Mouse (Mus musculus): Measurements from ENCODE around the gene Trmt10c.

DNA sequence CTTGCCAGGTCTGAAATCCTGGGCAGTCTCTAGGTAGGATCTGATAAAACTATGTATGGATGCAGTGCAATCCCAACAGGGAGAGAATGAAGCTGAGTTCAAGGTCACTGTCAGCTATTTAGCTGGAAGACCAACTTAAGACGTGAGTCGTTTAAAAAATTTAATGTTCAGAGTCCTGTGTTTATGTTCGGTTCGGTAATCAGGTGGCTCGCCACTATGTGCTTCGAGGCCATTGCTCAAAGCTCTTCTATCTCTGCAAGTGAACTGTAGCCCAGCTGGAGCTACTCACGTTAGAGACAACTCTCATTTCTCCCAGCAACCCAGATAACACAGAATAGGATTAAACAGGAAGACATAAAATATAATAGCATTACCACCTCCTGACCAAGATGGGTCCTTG is 23.5 kb downstream of the Trmt10c start:
- no peak for TF ChIP-seq POLR2A (IDR thresholded peaks at IDR 0.05; ENCODE audit: borderline replicate concordance, insufficient read depth, low read length)
- TF ChIP-seq CTCF (IDR thresholded peaks at IDR 0.05; ENCODE audit: borderline replicate concordance, insufficient read depth, low read depth, low read length) = no peak
